Mouse (Mus musculus): ENCODE data around the gene Pou3f3. TPM values are rescaled to one million over a fixed set of nuclear protein-coding genes. Genes with fewer than 3 reads are reported as not detected.

Pou3f3 gene
- polyA plus RNA-seq, 1 experiment from 2014 or later, result 22.3 TPM

Other genes starting within 250 kb of the Pou3f3 start
- 56.5 TPM in 2 replicates for gene Mrps9, start 155.5 kb downstream of the Pou3f3 start, polyA plus RNA-seq (2014; fragmentation: Nextera tagmentation; extraction: Ambion mirVana)